Mouse (Mus musculus) neural tube, embryonic 15.5 days (tissue): ENCODE data around the gene Plekha6. TPM values are rescaled to one million over a fixed set of nuclear protein-coding genes. Genes with fewer than 3 reads are reported as not detected.

ENCODE experiments used
- ATAC-seq: fragments of 200-750 bp; cut with Nextera tagmentation; 2 replicates; pipeline ENCODE4 v1.8.0; 2017; ENCODE audit warnings: mild to moderate bottlenecking, moderate TSS enrichment, moderate library complexity; ENCODE audit not compliant: low FRiP score
- H3K27ac ChIP-seq: fragments of 300-500 bp; sonication (generic); replicated peaks from 2 replicates; pipeline ENCODE4 v1.5.1; 2015; ENCODE audit warnings: mild to moderate bottlenecking, inconsistent platforms
- H3K27me3 ChIP-seq: fragments of 300-500 bp; sonication (generic); replicated peaks from 2 replicates; pipeline ENCODE4 v1.6.1; 2015; ENCODE audit warnings: inconsistent platforms
- H3K36me3 ChIP-seq: fragments of 300-500 bp; sonication (generic); 2 replicates; pipeline ENCODE4 v1.6.1; 2015; ENCODE audit warnings: inconsistent platforms
- H3K4me1 ChIP-seq: fragments of 300-500 bp; sonication (generic); 2 replicates; pipeline ENCODE4 v1.6.1; 2015; ENCODE audit warnings: inconsistent platforms
- H3K4me2 ChIP-seq: fragments of 300-500 bp; sonication (generic); 2 replicates; pipeline ENCODE4 v1.6.1; 2015; ENCODE audit warnings: inconsistent platforms, mild to moderate bottlenecking, moderate library complexity
- H3K4me3 ChIP-seq: fragments of 300-500 bp; sonication (generic); replicated peaks from 2 replicates; pipeline ENCODE4 v1.5.1; 2015; ENCODE audit warnings: mild to moderate bottlenecking, inconsistent platforms
- H3K9ac ChIP-seq: fragments of 300-500 bp; sonication (generic); replicated peaks from 2 replicates; pipeline ENCODE4 v1.6.1; 2015; ENCODE audit warnings: mild to moderate bottlenecking, inconsistent platforms
- H3K9me3 ChIP-seq: fragments of 300-500 bp; sonication (generic); replicated peaks from 2 replicates; pipeline ENCODE4 v1.6.1; 2016; ENCODE audit warnings: inconsistent platforms
- WGBS: fragments of 180-500 bp; shearing (Covaris S2); methylation state at CpG from one replicate; pipeline ENCODE4 v1.1.7; 2015; ENCODE audit warnings: mixed read lengths; 5-methylcytosine and 5-hydroxymethylcytosine counted together
- polyA plus RNA-seq: library from polyadenylated mRNA; unstranded; fragments of >200 nt; fragmentation: Nextera tagmentation; extraction: Ambion mirVana; gene quantifications from 2 replicates; pipeline ENCODE4 v1.2.1, GENCODE M21; 2015

Plekha6 gene
- polyA plus RNA-seq, 1 experiment from 2014 or later: 20.5 TPM

DNA sequence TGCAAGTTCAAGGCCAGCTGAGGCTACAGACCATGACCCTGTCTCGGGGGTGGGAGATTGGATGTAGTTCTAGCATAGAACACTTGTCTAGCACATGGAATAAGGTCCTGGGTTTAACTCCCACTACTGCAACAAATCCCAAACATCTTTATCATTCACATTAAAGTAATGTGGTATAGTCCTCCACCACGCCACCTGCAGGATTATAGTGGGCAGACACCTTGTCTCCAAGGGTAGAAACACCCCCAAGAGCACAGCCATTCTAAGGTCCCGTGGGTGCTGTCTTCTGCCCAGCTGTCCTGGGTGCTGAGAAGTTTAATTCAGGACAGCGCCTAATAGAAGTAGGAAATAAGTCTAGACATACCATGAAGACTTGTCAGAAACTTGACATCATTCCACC, 152.6 kb downstream of the Plekha6 start:
- 88% methylated on average over 4 of the region's 4 CpGs for WGBS
- H3K9me3 ChIP-seq: no peaks in the 10 kb centered on the region
- ATAC-seq: no peak
- peaks cover 12% of the 10 kb centered on the region for H3K4me1 ChIP-seq
- no peak overlapping the region for H3K27ac ChIP-seq
- H3K4me2 ChIP-seq: no peak overlapping the region
- H3K9ac ChIP-seq: no peak overlapping the region
- no peak overlapping the region for H3K4me3 ChIP-seq
- H3K27me3 ChIP-seq: no peaks in the 10 kb centered on the region
- no peaks in the 10 kb centered on the region for H3K36me3 ChIP-seq

DNA sequence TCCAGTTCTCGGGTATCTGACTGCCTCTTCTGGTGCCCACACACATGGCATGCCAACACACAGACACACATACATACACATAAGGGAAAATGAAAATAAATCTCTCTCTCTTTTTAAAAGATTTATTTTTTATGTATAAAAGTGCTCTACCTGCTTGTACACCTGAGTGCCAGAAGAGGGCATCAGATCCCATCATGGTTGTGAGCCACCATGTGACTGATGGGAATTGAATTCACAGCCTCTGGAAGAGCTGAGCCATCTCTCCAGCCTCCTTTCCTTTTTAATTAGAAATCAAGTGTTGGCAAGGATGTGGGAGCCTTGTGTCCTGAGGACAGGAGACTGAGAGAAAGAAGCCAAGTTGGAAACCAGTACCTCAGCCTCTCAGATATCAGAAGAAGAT, 153.1 kb downstream of the Plekha6 start:
- H3K9me3 ChIP-seq: no peaks in the 10 kb centered on the region
- H3K27me3 ChIP-seq: no peaks in the 10 kb centered on the region
- no peaks in the 10 kb centered on the region for H3K36me3 ChIP-seq
- H3K4me1 ChIP-seq: peaks cover 6% of the 10 kb centered on the region
- ATAC-seq: no peak
- H3K4me2 ChIP-seq: no peak overlapping the region
- H3K4me3 ChIP-seq: no peak overlapping the region
- H3K9ac ChIP-seq: no peak overlapping the region
- 88% methylated on average over 1 of the region's 1 CpGs for WGBS
- H3K27ac ChIP-seq: no peak overlapping the region

- 79% methylated on average over 13 of the region's 13 CpGs for WGBS
- ATAC-seq: no peak
- Histone ChIP-seq H3K36me3 (no peaks in the 10 kb centered on the region), H3K27ac (no peak within 1 kb of the TSS), H3K9ac (no peak within 1 kb of the TSS), H3K27me3 (no peaks in the 10 kb centered on the region), H3K9me3 (no peaks in the 10 kb centered on the region), H3K4me3 (no peak within 1 kb of the TSS), H3K4me2 (no peak within 1 kb of the TSS), H3K4me1 (no peaks in the 10 kb centered on the region)
These were observed 157.4 kb downstream of the Plekha6 start, which contains the start of gene Kiss1 for GRCm38 (mm10) chr1:133321267-133321925. Gene Kiss1 (plus strand): TSS chr1:133321875.

DNA sequence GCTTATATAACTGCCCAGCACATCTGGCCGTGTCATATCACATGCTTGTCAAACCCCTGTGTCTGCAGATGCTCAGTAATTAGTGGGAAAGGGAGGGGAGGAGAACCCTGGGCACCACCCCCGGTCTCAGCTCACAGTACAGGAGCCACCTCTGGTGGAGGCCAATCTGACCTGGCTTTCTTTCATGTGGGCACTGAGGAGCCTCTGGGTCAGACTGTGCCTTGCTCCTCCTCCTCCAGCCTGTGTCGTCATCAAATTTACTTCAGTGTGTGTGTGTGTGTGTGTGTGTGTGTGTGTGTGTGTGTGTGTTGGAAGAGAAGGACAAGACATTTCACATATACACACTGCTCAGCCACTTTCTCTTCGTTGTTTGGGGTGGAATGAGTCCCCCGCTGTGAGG, 159.3 kb downstream of the Plekha6 start:
- Histone ChIP-seq H3K27ac (no peak overlapping the region), H3K9me3 (no peaks in the 10 kb centered on the region), H3K4me3 (no peak overlapping the region), H3K9ac (no peak overlapping the region), H3K4me2 (no peak overlapping the region), H3K4me1 (no peaks in the 10 kb centered on the region), H3K27me3 (no peaks in the 10 kb centered on the region), H3K36me3 (no peaks in the 10 kb centered on the region)
- 50% methylated on average over 5 of the region's 5 CpGs for WGBS
- no peak for ATAC-seq

DNA sequence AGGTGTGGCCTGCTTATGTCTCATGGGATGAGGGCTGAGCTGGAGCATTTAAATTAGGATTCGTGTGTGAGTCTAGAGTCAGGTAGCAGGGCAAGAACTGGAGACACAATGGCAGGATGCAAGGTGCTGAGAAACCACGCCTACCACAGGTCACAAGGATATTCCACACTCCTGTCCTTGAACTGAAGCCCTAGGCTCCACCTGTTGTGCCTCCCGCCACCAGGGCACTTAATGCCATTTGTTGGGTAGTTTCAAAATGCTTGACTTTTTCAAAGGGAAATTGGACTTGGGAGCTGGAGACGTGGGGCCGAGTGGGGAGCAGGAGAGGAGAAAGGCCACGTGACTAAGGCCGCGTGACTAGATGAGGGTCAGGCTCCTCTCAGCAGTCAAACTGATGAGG, 161.9 kb downstream of the Plekha6 start:
- no peak overlapping the region for H3K27ac ChIP-seq
- no peak overlapping the region for H3K9ac ChIP-seq
- H3K4me1 ChIP-seq: peaks cover 15% of the 10 kb centered on the region
- H3K36me3 ChIP-seq: no peaks in the 10 kb centered on the region
- ATAC-seq: no peak
- H3K4me3 ChIP-seq: no peak overlapping the region
- H3K4me2 ChIP-seq: no peak overlapping the region
- 83% methylated on average over 8 of the region's 8 CpGs for WGBS
- H3K27me3 ChIP-seq: peaks cover 13% of the 10 kb centered on the region
- no peaks in the 10 kb centered on the region for H3K9me3 ChIP-seq

GRCm38 (mm10) chr1:133327094-133327493, 163.1 kb downstream of the Plekha6 start:
- H3K4me1 ChIP-seq: peaks cover 22% of the 10 kb centered on the region
- no peak overlapping the region for H3K4me2 ChIP-seq
- WGBS: 67% methylated on average over 5 of the region's 5 CpGs

GRCm38 (mm10) chr1:133328299-133328795, 164.3 kb downstream of the Plekha6 start:
- WGBS: 54% methylated on average over 6 of the region's 6 CpGs
- no peak overlapping the region for H3K4me2 ChIP-seq
- peaks cover 13% of the 10 kb centered on the region for H3K27me3 ChIP-seq
- no peak for ATAC-seq
- H3K36me3 ChIP-seq: no peaks in the 10 kb centered on the region
- H3K27ac ChIP-seq: no peak overlapping the region
- no peak overlapping the region for H3K9ac ChIP-seq
- H3K4me1 ChIP-seq: peaks cover 22% of the 10 kb centered on the region
- no peak overlapping the region for H3K4me3 ChIP-seq
- no peaks in the 10 kb centered on the region for H3K9me3 ChIP-seq

More at GRCm38 (mm10) chr1:133327094-133327493, 163.1 kb downstream of the Plekha6 start:
- H3K9me3 ChIP-seq: no peaks in the 10 kb centered on the region
- no peak overlapping the region for H3K9ac ChIP-seq
- H3K36me3 ChIP-seq: no peaks in the 10 kb centered on the region
- no peak overlapping the region for H3K4me3 ChIP-seq
- ATAC-seq: no peak
- H3K27me3 ChIP-seq: peaks cover 13% of the 10 kb centered on the region
- no peak overlapping the region for H3K27ac ChIP-seq

GRCm38 (mm10) chr1:133328896-133329637, 165.1 kb downstream of the Plekha6 start:
- H3K27ac ChIP-seq: no peak overlapping the region
- ATAC-seq: no peak
- no peaks in the 10 kb centered on the region for H3K9me3 ChIP-seq
- 8% methylated on average over 34 of the region's 34 CpGs for WGBS
- peak overlapping the region; percentile 29 for H3K4me3 ChIP-seq
- H3K4me1 ChIP-seq: peaks cover 22% of the 10 kb centered on the region
- peaks cover 13% of the 10 kb centered on the region for H3K27me3 ChIP-seq
- H3K9ac ChIP-seq: 0 out of 2 replicates have a peak overlapping the region, but pooled peaks have one; percentile 15
- no peaks in the 10 kb centered on the region for H3K36me3 ChIP-seq
- H3K4me2 ChIP-seq: peak overlapping the region; percentile 60

GRCm38 (mm10) chr1:133329638-133329964, 165.6 kb downstream of the Plekha6 start:
- Histone ChIP-seq H3K27me3 (peaks cover 13% of the 10 kb centered on the region), H3K9ac (0 out of 2 replicates have a peak overlapping the region, but pooled peaks have one; percentile 15), H3K4me2 (peak overlapping the region; percentile 60), H3K36me3 (no peaks in the 10 kb centered on the region), H3K9me3 (no peaks in the 10 kb centered on the region), H3K4me3 (peak overlapping the region; percentile 29), H3K4me1 (peaks cover 22% of the 10 kb centered on the region), H3K27ac (no peak overlapping the region)
- WGBS: 24% methylated on average over 7 of the region's 7 CpGs
- no peak for ATAC-seq

DNA sequence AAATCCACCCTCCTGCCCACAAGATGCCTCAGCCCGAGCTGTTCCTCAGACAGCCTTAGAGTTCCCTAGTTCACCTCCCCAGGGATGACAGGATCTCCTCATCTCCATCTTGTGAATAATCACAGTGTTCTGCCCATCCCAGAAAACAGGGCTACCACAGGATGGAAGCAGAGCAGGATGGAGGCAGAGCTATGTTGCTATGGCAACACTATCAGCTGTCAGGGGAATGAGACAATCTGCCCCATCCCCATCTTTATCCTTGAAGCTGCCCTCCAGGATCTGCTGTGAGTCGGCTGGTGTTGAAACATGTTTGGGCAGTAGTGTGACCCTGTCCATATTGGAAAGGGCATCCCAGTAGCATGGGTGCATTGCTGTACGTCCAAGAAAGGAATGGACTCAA, 167.1 kb downstream of the Plekha6 start:
- H3K9me3 ChIP-seq: no peaks in the 10 kb centered on the region
- peaks cover 13% of the 10 kb centered on the region for H3K27me3 ChIP-seq
- H3K4me3 ChIP-seq: no peak overlapping the region
- no peak overlapping the region for H3K27ac ChIP-seq
- peak; percentile 82 for ATAC-seq
- no peak overlapping the region for H3K4me2 ChIP-seq
- H3K36me3 ChIP-seq: no peaks in the 10 kb centered on the region
- no peak overlapping the region for H3K9ac ChIP-seq
- H3K4me1 ChIP-seq: peaks cover 22% of the 10 kb centered on the region
- WGBS: 39% methylated on average over 3 of the region's 3 CpGs

GRCm38 (mm10) chr1:133332656-133333430, 168.8 kb downstream of the Plekha6 start:
- H3K4me2 ChIP-seq: no peak overlapping the region
- H3K36me3 ChIP-seq: no peaks in the 10 kb centered on the region
- H3K27ac ChIP-seq: no peak overlapping the region
- ATAC-seq: no peak
- H3K27me3 ChIP-seq: peaks cover 13% of the 10 kb centered on the region
- H3K9me3 ChIP-seq: no peaks in the 10 kb centered on the region
- no peak overlapping the region for H3K9ac ChIP-seq
- H3K4me3 ChIP-seq: no peak overlapping the region
- H3K4me1 ChIP-seq: peaks cover 22% of the 10 kb centered on the region
- WGBS: 90% methylated on average over 11 of the region's 11 CpGs
